Mouse (Mus musculus): ENCODE measurements around the gene Rack1. TPM values are rescaled to one million over a fixed set of nuclear protein-coding genes. Genes with fewer than 3 reads are reported as not detected.
"Not testable (repeated sequence)": the region's sequence is repeated elsewhere in the genome, so short reads cannot be mapped to it uniquely, and the experiment has no call there.

Rack1 gene
- total RNA-seq, 2 experiments from 2014 or later = 1,013 to 1,714 TPM

DNA sequence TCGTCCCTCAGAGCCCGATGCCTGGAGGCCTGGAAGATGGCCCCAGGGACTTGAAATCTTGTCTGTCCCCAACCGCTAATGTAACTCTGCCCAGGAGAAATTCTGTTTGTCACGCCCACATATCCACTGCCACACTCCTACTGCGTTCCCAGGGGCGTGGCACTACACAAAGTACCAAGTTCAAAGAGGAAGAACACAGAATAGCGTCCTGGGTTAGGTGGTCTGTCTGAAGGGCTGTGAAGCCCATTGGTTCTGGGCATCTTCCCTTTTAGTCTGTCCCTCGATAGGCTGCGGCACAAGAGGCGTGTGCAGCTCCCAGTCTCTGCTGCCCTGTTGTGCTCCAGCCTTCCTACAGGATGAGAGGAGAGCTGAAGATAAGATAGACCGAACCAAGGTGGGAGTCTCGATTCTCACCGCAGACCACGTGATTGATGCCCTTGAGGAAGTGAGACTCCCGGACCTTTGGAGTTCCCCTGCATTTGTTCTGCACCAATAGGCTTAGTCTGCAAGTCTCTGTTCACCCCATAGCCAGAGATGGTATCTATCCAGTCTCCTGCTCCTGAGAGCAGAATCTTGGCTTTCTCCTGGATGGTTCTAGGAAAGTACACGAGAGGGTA, 38.2 kb downstream of the Rack1 start:
- peak; percentile 50 for ATAC-seq (ENCODE audit: poor library complexity, severe bottlenecking)

DNA sequence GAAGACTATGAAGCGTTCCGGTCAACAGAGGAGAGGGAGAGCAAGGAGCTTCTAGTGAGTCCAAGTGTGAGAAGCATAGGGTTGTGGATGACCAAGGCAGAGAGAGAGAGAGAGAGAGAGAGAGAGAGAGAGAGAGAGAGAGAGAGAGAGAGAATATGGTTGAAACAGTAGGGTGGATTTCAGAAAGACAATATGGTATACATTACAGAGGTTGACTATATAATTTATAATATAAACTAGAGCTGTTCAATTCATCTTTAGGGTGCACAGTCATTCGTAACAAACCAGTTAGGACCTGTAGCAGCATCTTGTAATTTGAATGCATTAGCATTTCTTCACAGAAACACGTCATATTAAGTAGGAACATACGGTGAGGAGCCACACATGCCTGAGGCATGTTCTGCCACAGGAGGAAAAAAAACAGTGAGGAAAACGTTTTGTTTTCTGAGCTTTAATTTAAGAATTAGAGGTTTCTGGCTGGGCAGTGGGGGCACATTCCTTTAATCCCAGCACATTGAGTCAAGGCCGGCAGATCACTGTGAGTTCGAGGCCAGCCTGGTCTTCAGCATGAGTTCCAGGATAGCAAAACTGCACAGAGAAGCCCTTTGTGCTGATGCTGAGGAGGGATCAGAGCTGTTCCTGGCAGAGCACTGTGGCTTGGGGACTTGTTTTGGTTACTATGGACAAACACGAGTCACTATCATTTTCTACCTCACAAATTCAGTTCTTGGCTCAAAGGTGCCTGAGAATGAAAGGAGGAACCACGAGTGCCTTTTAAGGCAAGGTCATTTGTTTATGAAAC, 38.9 kb downstream of the Rack1 start:
- ATAC-seq (ENCODE audit: poor library complexity, severe bottlenecking) = no peak

DNA sequence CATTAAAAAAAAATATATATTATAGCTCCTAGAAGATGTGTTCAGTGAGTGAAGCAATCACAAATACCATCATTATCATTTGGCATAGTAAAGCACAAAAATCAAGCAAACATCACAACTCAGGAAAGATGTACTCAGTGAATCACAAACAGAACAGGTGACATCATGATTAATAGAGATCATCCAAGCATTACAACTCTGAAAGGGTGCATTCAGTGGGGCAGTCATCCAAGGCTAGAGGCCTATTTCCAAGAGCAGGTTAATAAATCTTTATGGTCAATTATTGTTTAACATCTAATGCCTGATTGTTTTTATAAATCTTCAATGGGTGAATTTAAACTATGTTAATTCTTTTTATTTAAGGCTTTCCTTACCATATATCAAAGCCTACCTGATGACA, 40.7 kb downstream of the Rack1 start:
- ATAC-seq (ENCODE audit: poor library complexity, severe bottlenecking) = no peak

DNA sequence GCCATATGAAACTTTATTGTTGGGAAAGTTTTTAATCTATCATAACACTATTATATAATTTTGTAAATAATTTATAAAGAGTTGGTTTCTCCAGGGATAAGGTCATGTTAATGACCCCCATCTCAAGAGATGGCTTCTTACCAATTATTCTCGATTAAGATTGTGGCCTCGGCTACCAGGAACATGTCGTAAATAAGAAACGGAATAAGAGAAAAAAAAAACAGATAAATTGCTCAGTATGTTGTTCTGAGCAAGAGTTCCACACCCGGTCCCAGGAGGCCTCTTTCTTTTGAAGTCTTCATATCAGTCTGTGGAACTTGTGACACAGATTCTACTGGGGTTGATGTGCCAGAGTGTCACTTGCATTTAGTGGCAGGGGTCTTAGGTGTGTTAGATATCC, 41.1 kb downstream of the Rack1 start:
- ATAC-seq (ENCODE audit: poor library complexity, severe bottlenecking) = no peak

DNA sequence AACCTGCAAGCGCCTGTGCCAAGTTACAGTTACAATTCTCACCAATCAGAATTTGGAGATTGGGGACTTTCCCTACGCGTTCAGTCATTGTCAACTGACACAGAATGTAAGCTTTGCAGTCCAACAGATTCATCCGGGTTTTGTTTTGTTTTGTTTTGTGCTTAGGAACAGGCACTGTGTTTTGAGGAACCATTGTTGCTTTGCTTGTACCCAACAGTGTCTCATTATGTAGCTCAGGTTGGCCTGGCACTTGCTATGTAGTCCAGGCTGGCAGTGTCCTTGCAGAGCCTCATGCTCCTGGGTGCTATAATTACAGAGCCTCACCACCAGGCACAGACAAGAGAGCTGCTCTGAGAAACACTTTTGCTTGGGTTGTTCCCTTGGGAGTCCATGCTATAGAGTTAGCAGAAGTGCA, 42.3 kb downstream of the Rack1 start:
- ATAC-seq (ENCODE audit: poor library complexity, severe bottlenecking) = no peak

DNA sequence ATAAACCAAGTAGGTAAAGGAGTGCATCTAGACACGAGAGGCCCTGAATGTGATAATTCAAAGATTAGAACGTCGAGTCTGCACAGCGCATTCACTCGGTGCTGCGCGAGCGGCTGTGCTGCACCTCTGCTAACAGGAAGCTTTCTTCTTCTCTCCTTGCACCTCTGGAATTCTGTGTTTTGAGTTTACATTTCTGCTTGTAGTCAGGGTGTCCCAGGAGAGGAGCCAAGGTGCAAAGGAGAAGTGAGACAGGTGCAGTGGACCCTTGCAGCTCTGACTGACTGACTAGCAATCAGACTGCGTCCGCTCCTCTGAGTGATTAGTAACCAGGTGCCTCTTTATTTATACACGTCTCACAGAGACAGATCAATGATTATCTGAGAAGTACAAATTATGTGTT, 43.1 kb downstream of the Rack1 start:
- no peak for ATAC-seq (ENCODE audit: poor library complexity, severe bottlenecking)

DNA sequence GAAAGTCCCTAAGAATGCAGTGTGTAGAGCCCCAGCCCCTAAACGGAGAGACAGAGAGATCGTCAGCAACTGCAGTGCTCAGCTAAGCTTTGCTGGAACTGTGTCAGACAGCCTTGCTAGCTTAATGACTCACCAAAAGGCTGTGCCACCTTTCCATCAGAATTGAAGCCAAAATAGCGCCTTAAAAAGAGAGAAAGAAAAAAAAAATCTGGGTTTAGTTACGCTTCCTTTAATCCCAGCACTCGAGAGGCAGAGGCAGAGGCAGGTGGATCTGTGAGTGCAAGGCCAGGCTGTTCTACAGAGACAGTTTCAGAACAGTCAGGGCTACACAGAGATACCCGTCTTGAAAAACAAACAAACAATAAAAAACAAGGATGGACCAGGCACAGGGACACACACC, 44.2 kb downstream of the Rack1 start:
- ATAC-seq (ENCODE audit: poor library complexity, severe bottlenecking) = no peak

DNA sequence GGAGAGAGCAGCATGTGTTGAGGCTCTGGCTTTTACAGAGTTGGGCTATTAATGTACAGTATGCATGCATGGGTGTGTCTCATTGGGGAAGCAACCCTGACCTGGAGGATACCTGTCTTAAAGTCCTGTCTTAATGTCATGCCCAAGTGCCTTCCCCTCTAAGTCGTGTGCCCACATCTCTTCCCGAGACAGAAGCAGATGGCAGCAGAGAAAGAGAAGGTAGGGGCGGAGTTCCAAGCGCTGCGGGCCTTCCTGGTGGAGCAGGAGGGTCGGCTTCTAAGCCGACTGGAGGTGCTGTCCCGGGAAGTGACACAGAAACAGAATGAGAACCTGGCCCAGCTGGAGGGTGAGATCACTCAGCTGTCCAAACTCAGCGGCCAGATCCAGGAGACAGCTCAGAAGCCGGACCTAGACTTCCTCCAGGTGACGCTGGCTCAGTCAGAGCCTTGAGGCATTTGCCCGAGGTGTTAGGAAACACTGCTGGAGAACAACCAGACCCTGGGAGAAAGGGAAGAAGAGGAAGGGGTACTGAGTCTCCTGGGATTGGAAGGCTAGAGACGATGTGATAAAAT, 45.2 kb downstream of the Rack1 start:
- no peak for ATAC-seq (ENCODE audit: poor library complexity, severe bottlenecking)

DNA sequence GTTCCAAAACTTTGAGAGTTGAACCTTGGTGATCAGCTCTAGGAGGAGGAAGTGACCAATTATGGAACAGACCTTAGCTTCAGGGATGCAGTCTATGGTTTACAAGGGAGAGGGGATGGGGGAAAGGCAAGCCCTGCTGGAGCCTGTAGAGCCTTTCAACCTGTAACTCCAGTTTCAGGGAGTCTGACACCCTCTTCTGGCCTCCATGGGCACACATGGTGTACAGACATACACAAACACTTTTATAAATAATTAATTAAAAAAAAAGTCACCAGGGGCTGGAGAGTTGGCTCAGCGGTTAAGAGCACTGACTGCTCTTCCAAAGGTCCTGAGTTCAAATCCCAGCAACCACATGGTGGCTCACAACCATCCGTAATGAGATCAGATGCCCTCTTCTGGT, 46.2 kb downstream of the Rack1 start:
- not testable (repeated sequence) for ATAC-seq (ENCODE audit: poor library complexity, severe bottlenecking)

DNA sequence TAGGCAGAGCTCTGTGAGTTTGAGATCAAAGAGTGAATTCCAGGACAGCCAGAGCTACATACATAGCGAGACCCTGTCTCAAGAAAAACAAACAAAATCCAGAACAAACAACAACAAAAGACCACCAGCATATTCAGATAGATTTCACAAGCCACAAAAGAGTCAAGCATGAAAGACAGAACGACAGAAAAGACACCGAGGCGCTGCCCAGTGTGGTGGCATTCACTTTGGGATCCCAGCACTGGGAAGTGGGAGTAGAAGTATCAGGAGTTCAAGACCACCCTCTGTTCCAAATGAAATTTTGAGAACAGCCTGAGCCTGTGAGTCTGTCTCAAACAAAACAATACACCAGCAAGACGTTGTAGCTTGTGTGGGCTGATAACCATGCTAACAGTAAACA, 46.7 kb downstream of the Rack1 start:
- ATAC-seq (ENCODE audit: poor library complexity, severe bottlenecking) = no peak

DNA sequence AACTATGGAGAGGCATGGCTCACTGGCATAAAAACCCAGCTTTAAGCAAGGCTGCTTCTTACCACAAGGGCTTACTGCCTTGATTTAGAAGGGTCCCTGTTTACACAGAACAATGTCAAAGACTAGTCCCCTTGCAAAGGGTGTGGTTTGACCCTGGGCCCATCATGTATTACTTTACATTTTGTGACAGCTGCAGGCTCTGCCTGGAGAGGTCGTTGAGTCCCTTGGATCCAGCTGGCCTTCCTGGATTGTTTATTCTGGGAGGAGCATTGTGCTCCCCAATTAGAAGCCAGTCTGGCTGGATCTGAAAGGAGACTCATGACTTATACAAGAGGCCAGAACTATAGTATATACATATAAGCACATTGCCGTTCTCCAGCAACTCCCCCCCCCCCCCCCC, 50.1 kb downstream of the Rack1 start:
- no peak for ATAC-seq (ENCODE audit: poor library complexity, severe bottlenecking)

DNA sequence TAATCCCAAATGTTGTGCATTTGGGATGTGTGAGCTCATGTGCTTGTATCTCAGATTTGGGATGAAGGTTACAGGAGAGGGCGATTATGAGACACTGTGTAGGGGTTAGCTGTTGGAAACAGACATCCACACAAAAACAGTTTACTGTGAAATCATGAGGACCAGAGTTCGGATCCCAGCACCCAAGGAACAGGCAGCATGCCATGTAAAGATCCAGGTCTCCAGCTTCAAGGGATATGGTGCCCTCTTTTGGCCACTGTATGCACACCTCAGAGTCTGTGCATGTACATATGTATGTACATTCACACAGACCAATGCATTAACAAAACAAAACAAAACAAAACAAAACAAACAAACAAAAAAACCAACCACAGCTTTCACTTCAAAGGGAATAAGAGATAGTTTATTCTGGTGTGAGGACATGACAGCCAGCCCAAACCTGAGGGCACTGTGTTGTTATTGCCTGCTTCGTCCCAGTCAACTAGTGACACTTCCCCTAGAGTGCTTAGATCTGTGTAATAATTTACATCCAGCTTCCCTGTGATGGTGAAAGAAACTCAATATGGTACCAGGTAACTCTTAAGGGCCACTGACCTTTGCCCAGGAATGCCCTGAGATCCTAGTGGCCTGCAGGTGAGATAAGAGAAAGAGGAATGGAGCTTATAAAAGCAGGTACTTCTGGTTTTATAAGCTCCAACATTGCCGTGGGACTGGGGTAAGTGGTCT, 51.3 kb downstream of the Rack1 start:
- no peak for ATAC-seq (ENCODE audit: poor library complexity, severe bottlenecking)

DNA sequence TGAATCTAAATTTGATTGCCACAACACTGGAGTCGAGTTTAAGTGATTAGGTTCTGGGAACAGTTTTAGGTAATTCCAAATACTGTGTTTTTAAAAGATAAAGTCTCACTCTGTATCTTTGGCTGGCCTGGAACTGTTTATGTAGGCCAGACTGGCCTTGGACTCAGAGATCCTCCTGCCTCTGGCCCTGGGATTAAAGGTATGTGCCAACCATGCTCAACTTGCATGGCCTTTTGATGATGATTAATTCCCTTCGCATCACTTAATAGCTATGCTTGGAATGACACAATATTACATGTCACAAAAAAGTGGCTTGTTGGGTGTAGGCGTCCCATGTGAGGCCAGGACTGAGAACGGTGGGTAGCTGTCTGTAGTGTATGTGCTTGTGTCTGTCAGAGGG, 52.1 kb downstream of the Rack1 start:
- ATAC-seq (ENCODE audit: poor library complexity, severe bottlenecking) = no peak

DNA sequence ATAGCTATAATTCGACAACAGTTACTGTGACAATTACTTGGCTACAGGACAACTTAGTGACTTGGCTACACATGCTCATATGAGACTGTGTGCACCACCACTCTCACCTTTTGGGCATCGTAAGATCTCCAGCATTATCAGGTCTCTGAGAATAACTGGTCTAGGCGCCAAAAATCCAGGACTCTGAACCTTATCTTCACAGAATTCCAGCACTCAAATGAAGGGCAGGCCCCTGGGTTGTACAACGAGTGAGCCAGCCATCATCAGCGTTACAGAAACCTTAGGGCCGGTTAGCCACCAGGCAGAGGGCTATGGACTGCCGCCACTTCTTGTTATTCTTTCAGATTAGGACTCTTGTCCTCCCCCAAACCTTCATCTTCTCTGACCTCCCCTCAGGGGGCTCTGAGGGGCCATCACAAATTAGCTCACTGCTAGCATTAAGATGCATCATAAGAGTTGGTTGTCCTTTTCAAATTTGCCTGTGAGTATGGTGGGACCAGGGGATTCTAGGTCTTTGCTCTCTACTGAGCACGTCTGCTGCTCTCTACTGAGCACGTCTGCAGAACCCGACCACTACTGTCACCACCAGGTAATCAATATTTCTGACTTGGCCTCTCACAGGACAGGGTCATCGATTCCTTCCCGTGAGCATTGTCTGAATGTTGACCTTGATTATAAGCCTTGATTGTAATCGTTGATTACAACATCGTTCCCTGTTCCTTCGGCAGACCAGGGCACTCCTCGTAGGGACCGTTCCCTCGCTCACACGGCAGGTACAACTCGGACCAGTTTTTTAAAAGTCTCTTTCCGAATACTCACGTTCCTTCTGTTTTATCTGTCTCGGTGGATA, 52.7 kb downstream of the Rack1 start:
- no peak for ATAC-seq (ENCODE audit: poor library complexity, severe bottlenecking)

DNA sequence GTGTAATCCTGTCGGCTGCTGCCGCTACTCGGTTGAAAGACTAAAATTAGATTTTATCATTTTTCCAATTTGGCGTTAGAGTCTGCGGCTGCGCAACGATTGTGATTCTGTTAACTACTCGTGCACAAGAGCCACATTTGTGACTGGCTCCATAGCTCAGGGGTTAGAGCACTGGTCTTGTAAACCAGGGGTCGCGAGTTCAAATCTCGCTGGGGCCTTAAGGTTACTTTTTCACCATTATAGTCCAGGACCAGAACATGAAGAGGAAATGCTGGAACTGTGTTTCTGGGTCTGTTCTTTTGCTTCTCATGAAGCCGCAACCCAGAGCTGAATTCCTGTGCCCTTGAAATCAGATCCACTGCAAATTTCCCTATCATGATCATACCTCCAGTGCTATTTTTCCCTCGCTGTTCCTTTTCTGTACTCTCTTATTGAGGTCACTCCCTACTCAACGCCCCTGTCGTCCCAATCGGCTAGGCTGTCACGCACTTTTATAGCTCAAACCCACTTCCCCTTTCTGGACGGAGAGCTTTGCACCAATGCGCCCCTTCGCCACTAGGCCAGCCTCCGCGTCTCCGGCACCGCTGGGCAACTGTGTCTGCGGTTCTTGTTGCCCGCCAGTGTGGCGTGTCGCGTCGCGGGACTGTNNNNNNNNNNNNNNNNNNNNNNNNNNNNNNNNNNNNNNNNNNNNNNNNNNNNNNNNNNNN, 53.5 kb downstream of the Rack1 start:
- peak; percentile 74 for ATAC-seq (ENCODE audit: poor library complexity, severe bottlenecking)

Other genes starting within 250 kb of the Rack1 start
- gene Trim41, start 17.0 kb downstream of the Rack1 start, total RNA-seq (2015) = 11.8 and 13.6 TPM in 2 replicates
- 39.2 and 43.7 TPM in 2 replicates for gene Trim41, start 17.0 kb downstream of the Rack1 start, total RNA-seq (2017)
- gene Trim7, start 25.8 kb downstream of the Rack1 start, total RNA-seq (2015) = 0.51 and 0.68 TPM in 2 replicates
- 0.18 and 0.57 TPM in 2 replicates for gene Trim7, start 25.8 kb downstream of the Rack1 start, total RNA-seq (2017)
- gene Gm12184, start 26.3 kb downstream of the Rack1 start, total RNA-seq (2015) = 6.1 and 8.5 TPM in 2 replicates
- 4.6 and 12.1 TPM in 2 replicates for gene Gm12184, start 26.3 kb downstream of the Rack1 start, total RNA-seq (2017)
- gene Irgm1, start 71.4 kb downstream of the Rack1 start, total RNA-seq (2015) = 59.0 and 67.2 TPM in 2 replicates
- gene Irgm1, start 71.4 kb downstream of the Rack1 start, total RNA-seq (2017) = 54.1 and 62.0 TPM in 2 replicates
- gene Gm5431, start 101.9 kb downstream of the Rack1 start, total RNA-seq (2015) = 13.1 and 15.9 TPM in 2 replicates
- gene Gm5431, start 101.9 kb downstream of the Rack1 start, total RNA-seq (2017) = 12.0 and 15.0 TPM in 2 replicates
- 78.1 and 81.3 TPM in 2 replicates for gene Psme2b, start 145.9 kb downstream of the Rack1 start, total RNA-seq (2015)
- 47.3 and 50.2 TPM in 2 replicates for gene Psme2b, start 145.9 kb downstream of the Rack1 start, total RNA-seq (2017)
- gene Olfr56, start 178.6 kb downstream of the Rack1 start, total RNA-seq (2015) = 0.31 and 0.57 TPM in 2 replicates
- gene Olfr56, start 178.6 kb downstream of the Rack1 start, total RNA-seq (2017) = 0.55 and 0.61 TPM in 2 replicates
- gene 9930111J21Rik1, start 179.1 kb downstream of the Rack1 start, total RNA-seq (2015) = 81.9 and 87.8 TPM in 2 replicates
- 57.0 and 58.4 TPM in 2 replicates for gene 9930111J21Rik1, start 179.1 kb downstream of the Rack1 start, total RNA-seq (2017)
- 0.22 and 0.27 TPM in 2 replicates for gene Gm12185, start 191.9 kb downstream of the Rack1 start, total RNA-seq (2015)
- 0.11 and 5.7 TPM in 2 replicates for gene Gm12185, start 191.9 kb downstream of the Rack1 start, total RNA-seq (2017)
- gene Tgtp1, start 193.8 kb downstream of the Rack1 start, total RNA-seq (2015) = 2.0 and 3.2 TPM in 2 replicates
- 1.5 and 10.8 TPM in 2 replicates for gene Tgtp1, start 193.8 kb downstream of the Rack1 start, total RNA-seq (2017)